Mouse (Mus musculus): ENCODE measurements around the gene 4430402I18Rik. TPM values are rescaled to one million over a fixed set of nuclear protein-coding genes. Genes with fewer than 3 reads are reported as not detected.
A peak's percentile ranks its signal among the peaks of the same experiment; 100 is the strongest.

Gene 4430402I18Rik
- polyA plus RNA-seq, 1 experiment = 0.87 TPM

GRCm38 (mm10) chr19:28889251-28889650, 78.3 kb downstream of the 4430402I18Rik start:
- TF ChIP-seq CTCF (IDR thresholded peaks at IDR 0.05; ENCODE audit: low read depth, low read length) = no peak
- TF ChIP-seq POLR2A (IDR thresholded peaks at IDR 0.05; ENCODE audit: borderline replicate concordance, low read depth, low read length) = no peak
- H3K4me1 ChIP-seq (ENCODE audit: control insufficient read depth, insufficient read depth, low read length) = no peaks in the 10 kb centered on the region
- no peak overlapping the region for H3K4me3 ChIP-seq (ENCODE audit: insufficient read depth, low read length)
- no peak overlapping the region for H3K27ac ChIP-seq (ENCODE audit: insufficient read depth, low read depth, low read length)

GRCm38 (mm10) chr19:28888496-28888895, 79.1 kb downstream of the 4430402I18Rik start:
- H3K4me1 ChIP-seq (ENCODE audit: control insufficient read depth, insufficient read depth, low read length) = no peaks in the 10 kb centered on the region
- H3K4me3 ChIP-seq (ENCODE audit: insufficient read depth, low read length) = no peak overlapping the region
- H3K27ac ChIP-seq (ENCODE audit: insufficient read depth, low read depth, low read length) = no peak overlapping the region
- TF ChIP-seq POLR2A (IDR thresholded peaks at IDR 0.05; ENCODE audit: borderline replicate concordance, low read depth, low read length) (no peak), CTCF (IDR thresholded peaks at IDR 0.05; ENCODE audit: low read depth, low read length) (no peak)

GRCm38 (mm10) chr19:28883126-28883525, 84.5 kb downstream of the 4430402I18Rik start:
- Histone ChIP-seq H3K27ac (ENCODE audit: insufficient read depth, low read depth, low read length) (no peak overlapping the region), H3K4me3 (ENCODE audit: insufficient read depth, low read length) (no peak overlapping the region), H3K4me1 (ENCODE audit: control insufficient read depth, insufficient read depth, low read length) (no peaks in the 10 kb centered on the region)
- TF ChIP-seq POLR2A (IDR thresholded peaks at IDR 0.05; ENCODE audit: borderline replicate concordance, low read depth, low read length) (no peak), CTCF (IDR thresholded peaks at IDR 0.05; ENCODE audit: low read depth, low read length) (peak; percentile 66)

- H3K4me3 ChIP-seq (ENCODE audit: insufficient read depth, low read length) = no peak overlapping the region
- H3K4me1 ChIP-seq (ENCODE audit: control insufficient read depth, insufficient read depth, low read length) = no peaks in the 10 kb centered on the region
- H3K27ac ChIP-seq (ENCODE audit: insufficient read depth, low read depth, low read length) = no peak overlapping the region
- no peak for TF ChIP-seq POLR2A (IDR thresholded peaks at IDR 0.05; ENCODE audit: borderline replicate concordance, low read depth, low read length)
- no peak for TF ChIP-seq CTCF (IDR thresholded peaks at IDR 0.05; ENCODE audit: low read depth, low read length)
Measured at GRCm38 (mm10) chr19:28879476-28879875, 88.1 kb downstream of the 4430402I18Rik start.

- Histone ChIP-seq H3K27ac (ENCODE audit: insufficient read depth, low read depth, low read length) (no peak overlapping the region), H3K4me1 (ENCODE audit: control insufficient read depth, insufficient read depth, low read length) (no peaks in the 10 kb centered on the region), H3K4me3 (ENCODE audit: insufficient read depth, low read length) (no peak overlapping the region)
- TF ChIP-seq CTCF (IDR thresholded peaks at IDR 0.05; ENCODE audit: low read depth, low read length) (no peak), POLR2A (IDR thresholded peaks at IDR 0.05; ENCODE audit: borderline replicate concordance, low read depth, low read length) (no peak)
Measured at GRCm38 (mm10) chr19:28870351-28870750, 97.2 kb downstream of the 4430402I18Rik start.

GRCm38 (mm10) chr19:28869251-28869855, 98.2 kb downstream of the 4430402I18Rik start:
- H3K4me1 ChIP-seq (ENCODE audit: control insufficient read depth, insufficient read depth, low read length) = no peaks in the 10 kb centered on the region

GRCm38 (mm10) chr19:28865501-28865900, 102.1 kb downstream of the 4430402I18Rik start:
- TF ChIP-seq CTCF (IDR thresholded peaks at IDR 0.05; ENCODE audit: low read depth, low read length) (no peak), POLR2A (IDR thresholded peaks at IDR 0.05; ENCODE audit: borderline replicate concordance, low read depth, low read length) (no peak)
- H3K4me3 ChIP-seq (ENCODE audit: insufficient read depth, low read length) = no peak overlapping the region
- no peak overlapping the region for H3K27ac ChIP-seq (ENCODE audit: insufficient read depth, low read depth, low read length)
- H3K4me1 ChIP-seq (ENCODE audit: control insufficient read depth, insufficient read depth, low read length) = no peaks in the 10 kb centered on the region

More at GRCm38 (mm10) chr19:28869251-28869855, 98.2 kb downstream of the 4430402I18Rik start:
- TF ChIP-seq POLR2A (IDR thresholded peaks at IDR 0.05; ENCODE audit: borderline replicate concordance, low read depth, low read length) = no peak
- no peak for TF ChIP-seq CTCF (IDR thresholded peaks at IDR 0.05; ENCODE audit: low read depth, low read length)
- Histone ChIP-seq H3K27ac (ENCODE audit: insufficient read depth, low read depth, low read length) (no peak overlapping the region), H3K4me3 (ENCODE audit: insufficient read depth, low read length) (no peak overlapping the region)

- Histone ChIP-seq H3K4me3 (ENCODE audit: insufficient read depth, low read length) (no peak overlapping the region), H3K27ac (ENCODE audit: insufficient read depth, low read depth, low read length) (no peak overlapping the region), H3K4me1 (ENCODE audit: control insufficient read depth, insufficient read depth, low read length) (no peaks in the 10 kb centered on the region)
- TF ChIP-seq CTCF (IDR thresholded peaks at IDR 0.05; ENCODE audit: low read depth, low read length) (no peak), POLR2A (IDR thresholded peaks at IDR 0.05; ENCODE audit: borderline replicate concordance, low read depth, low read length) (no peak)
Measured at GRCm38 (mm10) chr19:28864981-28865380, 102.6 kb downstream of the 4430402I18Rik start.

GRCm38 (mm10) chr19:28863626-28864025, 104.0 kb downstream of the 4430402I18Rik start:
- Histone ChIP-seq H3K4me3 (ENCODE audit: insufficient read depth, low read length) (no peak overlapping the region), H3K4me1 (ENCODE audit: control insufficient read depth, insufficient read depth, low read length) (no peaks in the 10 kb centered on the region), H3K27ac (ENCODE audit: insufficient read depth, low read depth, low read length) (no peak overlapping the region)
- TF ChIP-seq CTCF (IDR thresholded peaks at IDR 0.05; ENCODE audit: low read depth, low read length) = no peak
- no peak for TF ChIP-seq POLR2A (IDR thresholded peaks at IDR 0.05; ENCODE audit: borderline replicate concordance, low read depth, low read length)

GRCm38 (mm10) chr19:28860246-28860645, 107.4 kb downstream of the 4430402I18Rik start:
- Histone ChIP-seq H3K4me1 (ENCODE audit: control insufficient read depth, insufficient read depth, low read length) (no peaks in the 10 kb centered on the region), H3K27ac (ENCODE audit: insufficient read depth, low read depth, low read length) (no peak overlapping the region), H3K4me3 (ENCODE audit: insufficient read depth, low read length) (no peak overlapping the region)
- TF ChIP-seq POLR2A (IDR thresholded peaks at IDR 0.05; ENCODE audit: borderline replicate concordance, low read depth, low read length) (no peak), CTCF (IDR thresholded peaks at IDR 0.05; ENCODE audit: low read depth, low read length) (no peak)
